Mouse (Mus musculus) layer of hippocampus, postnatal 10 days (tissue): Measurements from ENCODE around the gene Dbi. TPM values are rescaled to one million over a fixed set of nuclear protein-coding genes. Genes with fewer than 3 reads are reported as not detected.

Experiments used
- total RNA-seq, 2 experiments: library from RNA; stranded (reverse); gene quantifications; 2 replicates each; pipeline ENCODE4 v1.2.3; 2021

Gene Dbi
- total RNA-seq, 2 experiments from 2014 or later: 611 to 668 TPM

Other genes with a start within 250 kb of the Dbi start
- gene Tmem177, start 207.9 kb downstream of the Dbi start, total RNA-seq: 1 to 10 TPM; 6.7 TPM
- gene Cfap221, start 123.8 kb downstream of the Dbi start, total RNA-seq: under 1 TPM; 0.36 to 0.39 TPM
- 1 to 10 TPM; 2.3 to 2.5 TPM for gene Sctr, start 114.2 kb downstream of the Dbi start, total RNA-seq
- 1 to 10 TPM; 1.0 to 2.0 TPM for gene Tmem37, start 47.0 kb downstream of the Dbi start, total RNA-seq
- gene 3110009E18Rik, start 109 bp upstream of the Dbi start, total RNA-seq: 1 to 10 TPM; 7.1 to 8.7 TPM
- gene Steap3, start 151.6 kb upstream of the Dbi start, total RNA-seq: 1 to 10 TPM; 7.9 to 8.9 TPM
- gene C1ql2, start 219.5 kb upstream of the Dbi start, total RNA-seq: 10 to 100 TPM; 21.3 to 22.5 TPM